Mouse (Mus musculus) v-Abl transformed pro-B cells (cell line): ENCODE measurements around the gene Nfkbid.

ENCODE experiments used
- in situ Hi-C, 2 experiments: fragments of 400-800 bp; cut with MboI; formaldehyde crosslinking; loops; one replicate each; pipeline ENCODE4 v1.15.1; 2025; ENCODE audit not compliant: unreplicated experiment in 2 of 2

The Nfkbid gene

DNA sequence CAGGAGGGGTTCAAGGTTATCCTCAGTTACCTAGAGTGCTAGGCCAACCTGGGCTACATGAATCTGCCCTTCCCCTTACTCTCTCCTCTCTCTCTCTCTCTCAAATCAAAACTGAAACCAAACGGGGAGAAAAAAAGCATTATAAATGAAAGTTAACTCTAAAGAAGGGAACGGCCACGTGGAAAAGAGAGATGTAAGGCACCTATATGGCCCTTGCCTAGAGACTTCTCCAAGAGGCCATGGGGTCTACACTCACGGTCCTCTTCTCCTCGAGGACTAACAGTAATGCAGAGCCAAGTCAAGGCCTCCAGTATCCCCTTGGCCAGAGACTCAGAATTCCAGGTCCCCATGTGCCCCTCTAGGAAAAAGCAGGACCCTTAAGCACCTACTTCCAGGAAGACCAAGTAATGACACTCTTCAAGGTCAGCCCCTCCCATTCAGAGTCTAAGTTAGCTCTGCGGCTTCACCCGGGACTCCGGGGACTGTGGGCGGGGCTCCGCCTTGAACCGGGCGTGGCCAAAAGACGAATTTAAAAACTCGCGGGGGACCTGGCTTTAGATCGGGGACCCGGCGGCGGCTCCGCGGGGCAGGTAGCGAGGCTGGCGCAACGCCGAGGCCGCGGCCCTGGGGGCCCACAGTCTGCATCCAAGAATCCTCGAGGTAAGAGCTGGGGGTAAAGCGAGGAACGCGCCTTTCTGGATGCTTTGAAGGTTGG is at the start of gene Nfkbid:
Gene Nfkbid, plus strand, starts transcription at position 558 of the 715 bp plus-strand sequence.
- in situ Hi-C loops: no loop called here

DNA sequence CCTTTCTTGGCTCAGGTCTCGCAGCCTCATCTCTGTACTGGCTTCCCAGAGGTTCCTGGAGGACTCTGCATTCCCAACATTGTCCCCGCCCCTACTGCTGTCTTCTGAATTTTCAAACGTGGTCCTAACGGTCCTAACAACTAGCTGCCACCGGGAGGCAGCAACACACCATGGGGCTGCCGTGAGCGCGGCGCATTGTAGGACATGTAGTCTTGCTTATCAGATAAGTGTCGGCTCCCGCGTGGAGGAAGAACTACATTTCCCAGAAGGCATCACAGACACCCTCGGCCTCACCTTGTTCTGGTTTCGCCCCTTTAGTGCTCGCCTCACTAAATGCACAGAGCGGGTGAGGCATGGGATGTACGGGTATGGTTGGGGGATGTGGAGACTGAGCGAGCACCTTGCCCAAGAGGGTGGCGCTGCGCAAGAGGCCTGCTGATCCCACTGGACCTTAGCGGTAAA is 48.0 kb upstream of the Nfkbid start:
- in situ Hi-C loops: loop anchor here (5.0 to 10.0 kb wide), 3 partner anchors 59 to 99 kb away; no protein-coding TSS in a partner anchor

DNA sequence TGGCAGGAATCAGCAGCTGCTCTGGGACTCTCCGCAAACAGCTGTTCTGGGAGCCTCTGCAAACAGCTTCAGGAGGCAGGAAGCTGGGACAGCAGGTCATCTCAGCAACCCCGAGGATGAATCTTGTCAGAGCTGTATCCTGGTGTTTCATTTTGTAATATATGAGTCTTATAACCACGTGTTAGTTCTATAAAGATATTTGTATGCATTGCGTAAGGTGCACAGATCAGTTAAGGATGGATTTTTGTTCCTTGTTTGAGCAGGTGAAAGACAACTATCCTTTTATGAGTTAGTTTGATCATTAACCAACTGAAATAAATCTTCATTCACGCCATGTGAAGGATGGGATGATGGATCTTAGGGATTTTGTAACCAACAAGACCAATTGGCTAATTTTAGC is 41.5 kb upstream of the Nfkbid start:
- in situ Hi-C loops: loop anchor here in 1 of 2 experiments (5.0 kb wide), 1 partner anchor 43 kb away; no protein-coding TSS in a partner anchor

DNA sequence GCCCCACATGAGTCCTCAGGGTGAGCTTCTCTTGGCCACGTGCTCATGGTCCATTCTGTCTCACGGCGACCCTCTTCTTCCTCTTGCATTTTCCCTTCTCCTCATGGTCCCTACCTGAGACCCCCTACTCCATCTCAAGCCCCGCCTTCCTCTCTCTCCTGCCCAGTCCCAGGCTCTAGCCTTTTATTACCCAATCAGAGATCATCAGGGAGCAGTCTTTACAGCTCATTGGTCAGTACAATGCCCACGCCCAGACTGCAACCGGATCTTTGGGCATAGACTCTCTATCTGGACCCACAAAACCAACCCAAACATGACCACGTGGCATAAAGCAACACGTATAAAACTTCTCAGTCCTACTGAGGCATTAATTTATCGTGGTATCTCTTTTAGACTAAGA is 37.4 kb upstream of the Nfkbid start:
- in situ Hi-C loops: loop anchor here in 1 of 2 experiments (5.0 kb wide), 1 partner anchor 47 kb away; no protein-coding TSS in a partner anchor

DNA sequence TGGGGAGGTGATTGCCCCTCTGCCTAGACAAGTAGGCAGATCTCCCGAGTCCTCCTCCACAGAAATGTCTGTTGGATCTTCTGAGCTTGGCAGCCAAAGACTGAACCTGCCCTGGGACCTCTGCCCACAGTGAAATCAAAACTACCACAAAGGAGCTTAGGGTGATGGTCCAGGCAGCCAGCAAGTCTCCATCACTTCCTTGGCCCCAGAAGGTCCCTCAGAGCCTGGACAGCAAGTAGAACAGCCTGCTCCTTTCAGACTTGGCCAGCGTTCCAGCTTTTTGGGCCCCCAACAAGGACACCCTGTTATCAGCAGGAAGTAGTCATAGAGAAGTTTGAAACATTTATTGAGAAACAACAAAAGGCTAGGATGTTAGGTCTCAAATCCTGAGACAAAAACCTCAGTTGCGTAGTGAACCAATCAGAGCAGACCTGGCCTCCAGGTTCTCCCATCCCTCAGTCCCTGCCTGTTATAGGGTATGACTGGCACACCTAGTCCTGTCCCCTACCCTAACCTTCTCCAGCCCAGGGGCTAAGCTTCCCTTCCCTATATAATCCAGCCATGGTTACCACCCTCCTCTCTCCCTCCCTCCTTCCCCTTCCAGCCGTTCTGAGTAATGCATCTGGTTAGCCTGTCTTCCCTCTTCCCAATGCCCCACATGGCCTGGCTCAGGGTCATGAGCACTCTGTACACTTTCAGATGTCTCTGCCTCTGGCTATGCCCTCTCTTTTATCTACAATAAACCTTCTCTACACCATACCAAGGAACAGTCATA is 28.6 kb upstream of the Nfkbid start:
- in situ Hi-C loops: loop anchor here (5.0 kb wide), 1 partner anchor 34 kb away; no protein-coding TSS in a partner anchor

DNA sequence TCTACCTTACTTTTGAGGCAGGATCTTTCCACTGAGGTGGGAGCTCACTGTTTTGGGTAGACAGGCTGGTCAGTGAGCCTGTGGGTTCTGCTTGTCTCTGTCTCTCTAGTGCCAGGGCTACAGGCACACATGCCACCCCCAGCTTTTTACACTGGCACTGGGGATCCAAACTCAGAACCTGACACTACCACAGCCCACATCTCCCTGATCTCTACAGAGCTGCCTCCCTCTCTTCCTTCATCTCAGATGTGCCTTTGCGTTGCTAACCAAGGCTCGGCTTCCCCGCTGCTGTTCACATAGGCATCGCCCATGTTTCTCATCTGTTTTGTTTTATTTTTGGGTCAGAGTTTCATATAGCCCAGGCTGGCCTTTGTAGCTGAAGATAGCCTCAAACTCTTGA is 27.9 kb upstream of the Nfkbid start:
- in situ Hi-C loops: loop anchor here (5.0 kb wide), 1 partner anchor 34 kb away; no protein-coding TSS in a partner anchor

DNA sequence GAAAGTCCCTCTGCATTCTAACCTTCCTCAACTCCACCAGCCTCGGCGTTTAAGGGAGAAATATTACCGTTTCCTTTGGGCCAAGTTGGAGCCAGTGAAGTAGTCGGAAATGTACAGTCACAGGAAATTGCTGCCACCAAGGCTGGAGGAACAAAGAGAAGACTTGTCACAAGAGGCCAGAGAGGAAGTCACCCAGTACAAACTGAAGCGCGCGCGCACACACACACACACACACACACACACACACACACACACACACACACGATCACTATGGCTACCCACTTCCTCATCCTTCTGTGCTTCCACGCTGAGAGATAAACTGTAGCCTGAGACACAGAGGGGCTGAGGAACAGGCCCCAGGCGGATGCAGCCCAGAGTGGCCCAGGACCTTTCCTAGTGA is 27.2 kb upstream of the Nfkbid start:
- in situ Hi-C loops: loop anchor here (5.0 kb wide), 1 partner anchor 33 kb away; no protein-coding TSS in a partner anchor

DNA sequence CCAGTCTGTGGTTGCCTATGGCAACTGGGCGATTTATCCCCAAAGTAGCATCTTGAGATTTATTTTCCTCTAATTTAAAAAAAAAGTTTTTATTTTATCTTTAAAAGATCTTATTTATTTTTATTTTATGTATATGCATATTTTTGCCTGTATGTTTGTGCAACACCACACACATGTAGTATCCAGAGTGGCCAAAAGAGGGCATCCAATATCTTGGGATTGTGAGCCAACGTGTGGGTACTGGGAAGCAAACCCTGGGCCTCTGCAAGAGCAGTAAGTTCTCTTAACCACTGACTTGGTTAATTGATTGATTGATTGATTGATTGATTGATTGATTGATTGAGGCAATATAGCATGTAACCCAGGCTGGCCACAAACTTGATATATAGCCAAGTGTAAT is 26.7 kb upstream of the Nfkbid start:
- in situ Hi-C loops: loop anchor here (5.0 kb wide), 1 partner anchor 32 kb away; no protein-coding TSS in a partner anchor

DNA sequence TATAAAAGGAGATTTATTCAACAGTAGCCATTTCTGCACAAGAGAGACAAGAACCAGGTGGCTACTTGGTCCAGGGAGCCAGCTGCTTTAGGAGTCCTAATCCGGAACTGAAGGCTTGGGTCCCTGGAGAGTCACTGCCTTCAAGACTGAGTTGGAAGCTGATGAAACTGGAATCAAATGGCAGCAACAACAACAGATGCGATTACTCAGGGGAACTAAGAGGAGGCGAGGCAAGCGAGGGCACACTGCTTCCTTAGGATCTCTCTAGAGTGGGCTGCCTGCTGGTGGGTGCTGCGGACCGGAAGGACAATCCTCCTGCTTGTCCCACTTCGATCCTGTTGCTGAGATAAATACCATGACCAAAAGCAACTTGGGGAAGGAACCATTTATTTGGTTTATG is 21.9 kb upstream of the Nfkbid start:
- in situ Hi-C loops: no loop called here

DNA sequence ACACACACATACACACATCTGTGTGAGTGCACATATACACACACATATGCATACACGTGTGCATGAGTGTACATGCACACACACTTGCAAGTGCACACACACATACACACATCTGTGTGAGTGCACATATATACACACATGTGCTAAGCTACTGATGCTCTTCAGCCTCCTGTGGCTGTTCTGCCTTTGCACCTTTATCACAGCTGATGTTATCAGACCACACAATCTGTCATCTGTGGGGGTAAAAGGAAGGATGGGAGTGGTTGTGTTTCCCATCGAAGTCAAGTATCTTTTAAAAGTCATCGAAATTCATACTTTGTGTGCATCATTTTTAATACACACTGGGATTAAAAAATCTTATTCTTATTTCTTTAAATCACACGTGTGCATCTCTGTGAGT is 19.2 kb upstream of the Nfkbid start:
- in situ Hi-C loops: no loop called here

DNA sequence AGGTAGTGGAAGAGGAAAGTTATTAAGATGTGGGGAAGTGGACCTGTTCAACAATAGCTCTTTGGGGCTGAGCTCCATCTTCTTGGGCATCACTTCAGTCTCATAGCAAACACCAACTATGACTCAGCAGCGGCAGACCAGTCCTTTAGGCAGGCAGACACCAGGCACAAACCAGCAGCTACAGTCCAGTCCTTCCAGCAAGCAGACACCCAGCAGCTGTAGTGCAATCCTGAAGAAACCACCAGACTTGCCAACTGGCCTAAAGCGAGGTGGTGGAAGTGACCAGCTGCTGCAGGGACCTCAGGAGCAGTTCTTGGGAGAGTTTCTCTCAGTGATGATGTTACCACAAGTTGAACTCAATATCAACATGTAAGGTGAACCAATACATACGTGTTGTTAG is 12.9 kb upstream of the Nfkbid start:
- in situ Hi-C loops: no loop called here

DNA sequence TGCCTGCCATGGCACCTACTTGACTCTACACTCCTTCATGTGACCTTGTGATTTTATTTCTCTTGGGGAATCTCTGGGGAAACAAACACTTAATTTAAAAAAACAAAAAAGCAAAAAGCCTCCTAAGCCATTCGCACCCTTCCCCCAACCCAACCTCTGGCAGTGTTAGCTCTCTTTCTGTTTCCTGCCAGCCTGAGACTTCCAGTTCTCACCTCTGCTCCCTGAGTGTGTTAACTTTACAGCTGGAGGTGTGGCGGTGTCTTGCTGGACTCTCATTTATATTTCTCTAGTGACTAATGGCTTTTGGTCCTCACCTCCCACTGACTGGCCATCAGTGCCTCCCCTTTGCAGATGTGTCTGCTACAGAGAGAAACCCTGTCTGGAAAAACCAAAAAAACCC is 11.7 kb upstream of the Nfkbid start:
- in situ Hi-C loops: no loop called here

DNA sequence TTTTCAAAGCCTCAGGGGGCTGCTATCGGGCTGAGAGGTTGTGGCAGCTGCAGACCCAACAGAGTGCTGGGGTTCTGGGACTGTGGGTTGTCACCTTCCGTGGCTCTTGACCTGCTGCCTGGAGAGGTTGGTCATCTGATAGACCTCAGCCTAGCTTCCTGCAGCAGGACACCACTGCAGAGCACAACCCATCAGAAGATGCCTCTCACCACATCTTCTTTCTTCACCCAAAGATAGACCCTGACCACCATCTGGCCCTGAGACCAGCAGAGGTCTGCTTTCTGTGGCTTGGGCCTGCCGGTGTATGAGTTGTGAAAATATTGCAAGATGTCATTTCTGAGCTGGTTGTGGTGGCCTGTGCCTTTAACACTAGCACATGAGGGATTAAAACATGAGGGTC is 10.5 kb upstream of the Nfkbid start:
- in situ Hi-C loops: no loop called here

DNA sequence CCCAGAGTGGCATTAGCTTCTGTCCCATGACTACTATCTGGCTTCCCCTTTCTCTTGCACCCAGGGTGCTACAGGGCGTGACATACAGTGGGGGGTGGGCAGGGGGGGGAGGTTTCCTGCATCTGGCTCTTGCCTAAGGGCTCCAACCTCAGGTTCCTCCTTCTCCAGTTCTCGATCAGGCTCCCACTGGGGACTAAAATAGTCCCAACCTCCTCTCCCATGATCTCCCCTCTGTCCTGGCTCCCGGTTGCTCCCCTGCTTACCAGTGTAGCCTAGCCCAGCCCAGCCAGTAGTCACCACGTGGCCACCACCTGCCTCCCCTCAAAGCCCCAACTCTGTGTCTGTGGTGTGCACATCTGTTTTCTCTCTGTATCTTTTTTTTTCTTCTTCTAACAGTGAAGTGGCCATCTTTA is 8.8 kb upstream of the Nfkbid start:
- in situ Hi-C loops: no loop called here

DNA sequence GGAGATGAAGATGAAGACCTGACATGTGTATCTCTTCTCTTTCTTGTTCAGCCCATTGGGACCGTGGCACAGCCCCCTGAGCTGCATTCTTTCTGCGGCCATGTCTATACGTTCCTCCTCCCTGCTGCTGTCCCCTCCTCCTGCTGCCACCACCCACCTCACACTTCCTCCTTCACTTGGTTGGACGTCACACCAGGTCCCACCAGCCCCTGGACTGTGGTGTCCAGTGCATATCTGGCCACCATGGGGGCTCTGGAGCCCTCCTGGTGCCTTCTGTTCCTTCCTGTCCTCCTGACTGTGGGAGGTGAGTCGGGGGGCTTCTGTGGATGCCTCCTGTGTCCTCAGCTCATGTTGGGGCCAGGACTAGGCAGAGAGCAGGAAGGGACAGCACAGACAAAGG is 7.9 kb upstream of the Nfkbid start, which contains the start of gene Tyrobp:
Gene Tyrobp, plus strand, starts transcription at position 165 of the 400 bp plus-strand sequence.
- in situ Hi-C loops: no loop called here

DNA sequence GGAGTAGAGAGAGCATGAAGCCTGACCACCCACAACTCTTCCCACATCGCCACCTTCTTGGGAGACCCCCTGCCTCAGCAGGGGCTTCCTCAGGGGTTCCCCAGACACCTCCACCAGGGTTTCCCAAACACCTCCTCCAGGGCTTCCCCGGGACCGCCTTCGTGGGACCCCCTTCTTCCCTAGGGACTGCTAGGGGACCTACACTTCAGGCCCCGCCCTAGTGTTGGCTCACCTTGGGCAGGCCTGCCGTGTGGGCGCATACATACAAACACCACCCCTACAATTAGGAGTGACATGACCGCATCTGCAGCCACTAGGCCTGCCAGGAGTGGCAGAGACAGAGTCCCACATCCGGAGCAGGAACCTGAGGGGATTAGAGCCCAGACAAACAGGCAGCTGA is 3.7 kb upstream of the Nfkbid start:
- in situ Hi-C loops: no loop called here

DNA sequence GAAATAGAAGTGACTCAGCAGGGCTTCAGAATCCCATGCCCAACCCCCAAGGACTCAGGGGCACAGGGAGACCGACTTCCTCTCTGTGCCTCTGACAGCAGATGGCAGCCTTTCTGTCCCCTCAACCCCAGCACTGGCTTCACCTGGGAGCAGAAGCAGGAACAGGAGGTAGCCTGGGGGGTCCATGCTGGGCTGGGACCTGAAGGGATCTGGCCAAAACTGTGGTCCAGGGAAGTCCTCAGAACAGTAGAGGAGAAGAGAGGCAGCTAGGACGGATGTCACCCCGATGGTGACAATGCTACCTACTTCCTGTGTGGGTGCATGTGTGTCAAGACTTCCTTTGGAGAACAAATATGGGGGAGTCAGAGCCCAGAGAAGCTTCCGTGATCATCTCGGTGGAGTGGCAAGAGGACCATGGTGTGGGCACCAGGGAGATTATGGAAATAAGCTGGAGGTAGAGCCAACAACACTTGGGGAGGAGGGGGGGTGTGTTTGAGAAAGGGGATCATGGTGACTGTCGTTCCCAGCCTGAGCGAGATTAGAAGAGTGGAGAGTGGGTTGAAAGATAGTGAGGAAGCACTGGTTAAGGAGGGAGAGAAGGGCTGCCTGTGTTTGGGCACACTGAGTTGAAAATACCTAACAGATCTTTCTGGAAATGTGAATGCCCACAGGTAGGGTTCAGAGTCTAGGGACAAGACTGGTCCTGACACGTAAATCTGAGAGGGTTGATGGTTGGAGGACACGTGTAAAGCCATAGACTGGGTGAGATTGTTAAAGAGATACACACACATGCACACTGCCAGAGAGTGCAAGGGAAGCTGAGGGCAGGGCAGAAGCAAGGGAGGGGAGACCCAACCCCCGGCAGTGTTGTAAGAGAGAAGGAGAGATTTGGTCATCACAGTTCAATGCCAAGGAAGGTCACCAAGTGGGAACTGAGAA is 1.7 kb upstream of the Nfkbid start, which contains the start of gene Hcst:
Gene Hcst, minus strand, starts transcription at position 294 of the 939 bp plus-strand sequence.
- in situ Hi-C loops: no loop called here

DNA sequence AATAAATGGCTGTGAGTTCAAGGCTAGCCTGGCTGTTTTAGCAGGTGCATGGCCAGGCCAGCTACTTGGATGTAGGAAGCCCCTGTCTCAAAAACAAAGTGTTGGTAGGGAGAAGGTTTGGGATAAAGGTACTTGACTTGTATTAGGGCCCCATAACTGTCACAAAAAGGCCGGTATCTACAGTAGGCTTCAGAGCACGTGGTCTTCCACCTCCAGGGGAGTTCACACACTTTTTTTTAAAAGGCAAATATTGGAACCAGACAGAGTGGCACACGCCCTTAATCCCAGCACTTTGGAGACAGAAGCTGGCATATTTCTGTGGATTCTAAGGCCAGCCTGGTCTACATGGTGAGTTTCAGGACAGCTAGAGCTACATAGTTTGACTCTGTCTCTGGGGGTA is 859 bp upstream of the Nfkbid start:
- in situ Hi-C loops: no loop called here

DNA sequence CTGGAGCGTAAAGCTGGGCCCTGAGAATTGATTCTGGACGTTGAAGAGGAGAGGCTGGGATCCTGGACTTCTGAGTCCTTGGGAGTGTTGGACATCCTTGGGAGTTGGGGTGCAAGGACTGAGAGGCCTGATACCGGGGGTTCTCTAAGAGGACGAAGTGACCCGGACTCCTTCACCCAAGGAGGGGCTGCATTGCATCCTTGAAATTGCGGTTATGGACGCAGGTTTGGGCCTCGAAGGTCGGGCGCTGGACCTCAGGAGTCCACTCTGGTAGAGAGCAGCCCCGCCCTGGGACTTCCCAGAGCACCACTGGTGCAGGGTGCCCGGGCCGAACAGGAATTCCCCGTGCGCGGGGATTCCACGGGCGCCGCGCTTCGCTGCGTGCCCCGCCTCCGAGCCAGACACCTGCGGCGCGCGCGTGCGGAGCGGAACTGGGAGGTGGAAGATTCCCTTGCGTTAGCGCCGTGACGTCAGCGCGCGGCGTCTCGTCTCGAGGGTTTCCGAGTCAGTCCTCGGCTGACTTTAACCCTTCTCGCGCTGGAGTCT is 431 bp downstream of the Nfkbid start:
- in situ Hi-C loops: no loop called here

DNA sequence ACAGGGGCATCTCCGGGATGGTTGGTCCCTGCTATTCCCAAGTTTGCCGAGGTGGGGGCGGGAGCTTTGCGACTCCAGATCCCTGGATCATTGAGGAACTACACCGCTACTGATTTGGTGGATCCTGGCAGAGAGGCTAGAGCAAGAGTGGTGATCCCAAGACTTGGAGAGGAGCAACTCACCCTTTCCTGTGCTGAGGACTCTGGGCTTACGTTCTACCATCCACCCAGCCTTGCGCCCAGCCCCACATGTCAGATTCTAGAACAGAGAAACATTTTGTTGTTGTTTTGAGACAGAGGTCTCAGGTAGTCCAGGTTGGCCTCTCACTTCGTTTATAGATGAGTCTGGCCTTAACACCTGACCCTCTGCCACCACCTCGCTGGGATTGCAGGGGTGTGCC is 1.0 kb downstream of the Nfkbid start:
- in situ Hi-C loops: no loop called here
